Mouse (Mus musculus): ENCODE data around the gene Stxbp6. TPM values are rescaled to one million over a fixed set of nuclear protein-coding genes. Genes with fewer than 3 reads are reported as not detected.

Stxbp6 gene
- total and polyA plus RNA-seq, 2 experiments from 2014 or later, result 18.6 to 19.3 TPM

DNA sequence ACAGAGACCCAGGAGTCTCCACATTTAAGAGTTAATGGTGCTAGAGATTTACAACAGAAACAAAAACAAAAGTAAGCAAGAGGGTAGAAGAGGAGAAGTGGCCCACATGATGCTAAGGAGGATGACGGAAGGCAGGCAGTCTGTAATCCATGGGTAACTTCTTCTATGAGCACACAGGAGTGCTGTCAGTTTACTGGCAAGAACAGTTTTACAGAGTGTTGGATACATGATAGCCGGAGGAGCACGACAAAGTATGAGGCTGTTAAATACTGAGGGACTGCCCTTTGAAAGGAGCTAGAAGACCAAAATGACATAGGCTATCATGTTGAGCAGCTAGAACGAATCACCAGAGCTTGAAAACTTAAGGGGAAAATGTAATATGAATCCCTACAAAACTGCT, 81.7 kb downstream of the Stxbp6 start:
- ATAC-seq (no peak), DNase-seq (ENCODE audit: low spot score) (no peak)
- H3K9me3 ChIP-seq (ENCODE audit: low read length), result no peaks in the 10 kb centered on the region
- no peaks in the 10 kb centered on the region for H3K27me3 ChIP-seq (ENCODE audit: insufficient read depth, low read length)
- no peak overlapping the region for H3K27ac ChIP-seq
- WGBS, result 89% methylated on average over 4 of the region's 4 CpGs
- TF ChIP-seq CTCF (IDR thresholded peaks at IDR 0.05; ENCODE audit: low read depth), result no peak
- no peaks in the 10 kb centered on the region for H3K4me1 ChIP-seq (ENCODE audit: insufficient read depth, low read length)
- H3K4me3 ChIP-seq (ENCODE audit: low read length), result no peak overlapping the region
- no peak overlapping the region for H3K9ac ChIP-seq (replicated peaks; ENCODE audit: low read length)
- H3K36me3 ChIP-seq (ENCODE audit: insufficient read depth, low read length), result no peaks in the 10 kb centered on the region
- no peak overlapping the region for H3K4me2 ChIP-seq (ENCODE audit: low read depth, low read length)

DNA sequence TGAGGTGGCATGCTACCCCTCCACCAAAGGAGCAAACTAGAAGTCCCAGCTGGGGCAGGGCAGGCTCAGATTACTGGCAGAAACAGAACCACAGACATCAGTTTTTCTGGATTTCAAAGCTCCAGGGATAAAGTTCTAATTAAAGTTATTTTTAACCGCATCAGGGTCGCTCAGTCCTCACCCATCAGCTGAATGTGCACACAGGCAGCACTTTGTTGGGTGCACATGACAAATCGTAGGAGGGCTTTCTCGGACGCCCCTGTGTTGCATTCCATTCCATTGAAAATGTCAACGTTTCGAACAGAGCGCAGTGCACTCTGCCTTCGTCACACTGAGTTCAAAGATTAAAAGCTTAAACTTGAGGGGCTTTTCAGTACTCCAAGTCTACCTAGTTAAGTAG, 84.1 kb downstream of the Stxbp6 start:
- Histone ChIP-seq H3K4me1 (ENCODE audit: insufficient read depth, low read length) (no peaks in the 10 kb centered on the region), H3K9me3 (ENCODE audit: low read length) (no peaks in the 10 kb centered on the region), H3K27me3 (ENCODE audit: insufficient read depth, low read length) (no peaks in the 10 kb centered on the region), H3K4me3 (ENCODE audit: low read length) (no peak overlapping the region), H3K4me2 (ENCODE audit: low read depth, low read length) (no peak overlapping the region), H3K36me3 (ENCODE audit: insufficient read depth, low read length) (no peaks in the 10 kb centered on the region), H3K27ac (no peak overlapping the region), H3K9ac (replicated peaks; ENCODE audit: low read length) (no peak overlapping the region)
- DNase-seq (ENCODE audit: low spot score), result no peak
- ATAC-seq, result no peak
- no peak for TF ChIP-seq CTCF (IDR thresholded peaks at IDR 0.05; ENCODE audit: low read depth)
- WGBS, result 67% methylated on average over 9 of the region's 9 CpGs

DNA sequence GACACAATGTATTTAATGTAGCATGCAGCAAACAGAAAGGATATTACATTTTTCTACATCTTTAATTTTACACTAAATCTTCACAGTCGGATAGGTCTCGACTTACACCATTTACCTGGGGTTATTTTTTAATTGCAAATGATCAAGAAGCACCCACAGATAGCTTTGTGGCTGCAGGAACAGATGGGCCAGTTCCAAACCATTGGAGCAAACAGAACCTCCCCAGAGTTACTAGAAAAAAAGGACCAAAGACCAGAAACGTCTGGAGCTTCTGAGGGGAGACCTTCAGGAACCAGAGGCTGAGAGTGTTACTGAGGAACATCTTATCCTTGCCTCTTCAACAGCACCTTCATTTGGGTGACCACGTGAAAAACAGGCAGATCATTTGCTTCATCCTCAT, 85.5 kb downstream of the Stxbp6 start:
- no peak for DNase-seq (ENCODE audit: low spot score)
- Histone ChIP-seq H3K27ac (no peak overlapping the region), H3K4me2 (ENCODE audit: low read depth, low read length) (no peak overlapping the region), H3K36me3 (ENCODE audit: insufficient read depth, low read length) (no peaks in the 10 kb centered on the region), H3K27me3 (ENCODE audit: insufficient read depth, low read length) (no peaks in the 10 kb centered on the region), H3K4me3 (ENCODE audit: low read length) (no peak overlapping the region), H3K9ac (replicated peaks; ENCODE audit: low read length) (no peak overlapping the region), H3K4me1 (ENCODE audit: insufficient read depth, low read length) (no peaks in the 10 kb centered on the region), H3K9me3 (ENCODE audit: low read length) (no peaks in the 10 kb centered on the region)
- no peak for TF ChIP-seq CTCF (IDR thresholded peaks at IDR 0.05; ENCODE audit: low read depth)
- WGBS, result 74% methylated on average over 4 of the region's 4 CpGs
- no peak for ATAC-seq

DNA sequence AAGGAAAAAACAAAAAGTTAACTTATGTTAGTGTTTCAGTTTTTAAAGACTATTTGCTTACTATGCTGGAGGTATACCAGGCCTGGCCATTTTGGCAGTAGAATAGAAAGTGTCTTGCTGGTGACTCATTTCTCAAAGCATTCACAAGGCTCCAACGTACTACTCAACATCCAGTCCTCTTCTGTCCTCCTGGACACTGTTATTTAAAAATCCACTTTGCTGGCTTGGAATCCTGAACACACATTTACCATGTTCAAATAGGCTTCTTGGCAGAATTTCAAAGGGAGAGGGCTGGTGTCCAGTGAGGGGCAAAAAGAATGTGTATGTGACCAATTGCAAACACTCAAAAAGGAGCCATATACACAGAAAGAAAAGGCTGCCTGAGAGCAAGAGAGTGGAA, 86.7 kb downstream of the Stxbp6 start:
- no peak for TF ChIP-seq CTCF (IDR thresholded peaks at IDR 0.05; ENCODE audit: low read depth)
- Histone ChIP-seq H3K36me3 (ENCODE audit: insufficient read depth, low read length) (no peaks in the 10 kb centered on the region), H3K27me3 (ENCODE audit: insufficient read depth, low read length) (no peaks in the 10 kb centered on the region), H3K27ac (no peak overlapping the region), H3K9me3 (ENCODE audit: low read length) (no peaks in the 10 kb centered on the region), H3K4me3 (ENCODE audit: low read length) (no peak overlapping the region), H3K9ac (replicated peaks; ENCODE audit: low read length) (no peak overlapping the region), H3K4me1 (ENCODE audit: insufficient read depth, low read length) (no peaks in the 10 kb centered on the region), H3K4me2 (ENCODE audit: low read depth, low read length) (no peak overlapping the region)
- DNase-seq (ENCODE audit: low spot score) (no peak), ATAC-seq (no peak)
- WGBS, result 51% methylated on average over 1 of the region's 1 CpGs

DNA sequence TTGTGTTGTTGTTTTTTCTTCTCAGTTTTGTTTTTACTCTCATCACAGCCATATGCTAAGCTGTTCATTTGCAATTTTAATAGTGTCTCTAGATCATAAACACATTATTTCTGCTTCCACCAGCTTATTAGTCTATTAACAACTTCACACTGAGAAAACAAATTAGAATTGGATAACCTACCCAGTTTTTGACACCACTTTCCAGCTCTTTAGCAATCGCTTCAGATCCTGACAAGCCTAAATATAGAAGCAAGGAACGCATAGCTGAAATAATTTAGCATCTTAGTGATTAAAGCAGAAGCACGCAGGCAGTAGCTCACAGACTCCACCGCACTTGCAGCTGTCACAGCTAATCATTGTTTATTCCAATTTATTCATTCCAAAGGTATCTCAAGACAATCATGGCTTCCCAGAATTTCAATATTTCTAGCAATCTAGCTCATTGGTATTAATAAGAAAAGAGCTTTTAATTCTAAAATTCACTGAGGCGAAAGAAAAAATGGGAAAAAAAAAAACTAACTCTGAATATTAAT, 95.1 kb downstream of the Stxbp6 start:
- Histone ChIP-seq H3K27ac (no peak overlapping the region), H3K4me2 (ENCODE audit: low read depth, low read length) (no peak overlapping the region), H3K9ac (replicated peaks; ENCODE audit: low read length) (no peak overlapping the region), H3K36me3 (ENCODE audit: insufficient read depth, low read length) (no peaks in the 10 kb centered on the region), H3K4me1 (ENCODE audit: insufficient read depth, low read length) (no peaks in the 10 kb centered on the region), H3K9me3 (ENCODE audit: low read length) (no peaks in the 10 kb centered on the region), H3K27me3 (ENCODE audit: insufficient read depth, low read length) (no peaks in the 10 kb centered on the region), H3K4me3 (ENCODE audit: low read length) (no peak overlapping the region)
- peak; percentile 23 for DNase-seq (ENCODE audit: low spot score)
- no peak for TF ChIP-seq CTCF (IDR thresholded peaks at IDR 0.05; ENCODE audit: low read depth)
- ATAC-seq, result no peak
- 49% methylated on average over 5 of the region's 5 CpGs for WGBS

DNA sequence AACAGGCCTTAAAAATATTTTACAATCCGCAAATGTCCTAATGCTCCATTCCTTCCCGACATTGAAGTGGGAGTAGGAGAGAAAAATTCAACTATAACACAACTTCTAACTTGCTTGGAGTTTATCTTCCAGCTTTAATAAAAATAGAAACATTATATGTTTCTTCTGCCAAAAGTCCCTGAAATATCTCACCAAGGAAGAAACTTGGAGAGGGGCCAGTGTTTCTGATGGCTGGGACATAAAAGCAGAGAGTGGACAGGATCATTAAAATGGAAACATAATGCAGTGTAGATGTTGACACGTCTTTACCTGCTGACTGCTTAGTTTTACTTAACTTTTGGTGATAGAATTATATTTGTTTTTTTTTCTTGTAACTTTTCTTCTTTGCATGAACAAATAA, 99.2 kb downstream of the Stxbp6 start:
- Histone ChIP-seq H3K4me2 (ENCODE audit: low read depth, low read length) (no peak overlapping the region), H3K27me3 (ENCODE audit: insufficient read depth, low read length) (no peaks in the 10 kb centered on the region), H3K4me3 (ENCODE audit: low read length) (no peak overlapping the region), H3K27ac (no peak overlapping the region), H3K9me3 (ENCODE audit: low read length) (no peaks in the 10 kb centered on the region), H3K4me1 (ENCODE audit: insufficient read depth, low read length) (no peaks in the 10 kb centered on the region), H3K36me3 (ENCODE audit: insufficient read depth, low read length) (no peaks in the 10 kb centered on the region), H3K9ac (replicated peaks; ENCODE audit: low read length) (no peak overlapping the region)
- ATAC-seq (no peak), DNase-seq (ENCODE audit: low spot score) (no peak)
- 86% methylated on average over 3 of the region's 3 CpGs for WGBS
- no peak for TF ChIP-seq CTCF (IDR thresholded peaks at IDR 0.05; ENCODE audit: low read depth)

DNA sequence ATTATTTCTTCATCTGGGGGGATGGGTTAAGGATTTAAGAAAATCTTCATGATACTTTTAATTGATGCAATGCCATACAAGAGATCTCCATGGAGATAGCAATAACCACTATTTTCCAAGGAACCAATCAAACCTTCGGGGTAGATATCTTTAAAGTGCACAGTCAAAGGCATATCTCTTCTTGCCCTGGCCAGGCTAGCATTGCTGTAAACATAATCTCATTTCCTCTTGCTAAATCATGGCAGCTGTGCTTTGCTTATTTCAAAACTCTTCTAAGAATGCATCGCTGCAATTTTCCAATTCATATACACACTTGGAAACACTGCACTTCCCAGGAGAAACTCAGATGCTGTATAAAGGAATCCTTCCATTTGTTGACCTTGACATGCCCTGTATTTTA, 103.0 kb downstream of the Stxbp6 start:
- no peak for TF ChIP-seq CTCF (IDR thresholded peaks at IDR 0.05; ENCODE audit: low read depth)
- 92% methylated on average over 2 of the region's 2 CpGs for whole genome bisulfite sequencing
- DNase-seq (ENCODE audit: low spot score), result no peak
- Histone ChIP-seq H3K9me3 (ENCODE audit: low read length) (no peaks in the 10 kb centered on the region), H3K4me3 (ENCODE audit: low read length) (no peak overlapping the region), H3K4me1 (ENCODE audit: insufficient read depth, low read length) (no peaks in the 10 kb centered on the region), H3K27ac (no peak overlapping the region), H3K4me2 (ENCODE audit: low read depth, low read length) (no peak overlapping the region), H3K27me3 (ENCODE audit: insufficient read depth, low read length) (no peaks in the 10 kb centered on the region), H3K36me3 (ENCODE audit: insufficient read depth, low read length) (no peaks in the 10 kb centered on the region), H3K9ac (replicated peaks; ENCODE audit: low read length) (no peak overlapping the region)
- ATAC-seq, result no peak

Measured in hindbrain, postnatal 0 days (tissue).